Mouse (Mus musculus): ENCODE data around the gene Gls.

Gls gene

GRCm38 (mm10) chr1:52154890-52155289, 78.1 kb downstream of the Gls start:
- DNase-seq (ENCODE audit: low spot score): no peak

GRCm38 (mm10) chr1:52152936-52153335, 80.1 kb downstream of the Gls start:
- DNase-seq (ENCODE audit: low spot score): no peak

GRCm38 (mm10) chr1:52152369-52152768, 80.7 kb downstream of the Gls start:
- no peak for DNase-seq (ENCODE audit: low spot score)

GRCm38 (mm10) chr1:52151166-52151565, 81.9 kb downstream of the Gls start:
- no peak for DNase-seq (ENCODE audit: low spot score)

- DNase-seq (ENCODE audit: low spot score): no peak
These were observed 82.4 kb downstream of the Gls start for GRCm38 (mm10) chr1:52150676-52151075.

GRCm38 (mm10) chr1:52149934-52150346, 83.1 kb downstream of the Gls start:
- peak; percentile 18 for DNase-seq (ENCODE audit: low spot score)

GRCm38 (mm10) chr1:52148696-52149095, 84.3 kb downstream of the Gls start:
- DNase-seq (ENCODE audit: low spot score): no peak

GRCm38 (mm10) chr1:52148178-52148577, 84.9 kb downstream of the Gls start:
- DNase-seq (ENCODE audit: low spot score): no peak

- DNase-seq (ENCODE audit: low spot score): no peak
These were observed 85.6 kb downstream of the Gls start for GRCm38 (mm10) chr1:52147431-52147830.

- DNase-seq (ENCODE audit: low spot score): no peak
These were observed 86.6 kb downstream of the Gls start for GRCm38 (mm10) chr1:52146214-52146970.

GRCm38 (mm10) chr1:52144907-52145306, 88.1 kb downstream of the Gls start:
- DNase-seq (ENCODE audit: low spot score): no peak

GRCm38 (mm10) chr1:52143596-52144156, 89.4 kb downstream of the Gls start:
- DNase-seq (ENCODE audit: low spot score): no peak

GRCm38 (mm10) chr1:52143191-52143590, 89.8 kb downstream of the Gls start:
- no peak for DNase-seq (ENCODE audit: low spot score)

- no peak for DNase-seq (ENCODE audit: low spot score)
These were observed 90.9 kb downstream of the Gls start for GRCm38 (mm10) chr1:52142117-52142516.

- DNase-seq (ENCODE audit: low spot score): no peak
These were observed 91.5 kb downstream of the Gls start for GRCm38 (mm10) chr1:52141482-52141881.

GRCm38 (mm10) chr1:52140534-52140933, 92.5 kb downstream of the Gls start:
- no peak for DNase-seq (ENCODE audit: low spot score)

- DNase-seq (ENCODE audit: low spot score): no peak
These were observed 95.7 kb downstream of the Gls start for GRCm38 (mm10) chr1:52137292-52137691.

GRCm38 (mm10) chr1:52133254-52133653, 99.8 kb downstream of the Gls start:
- no peak for DNase-seq (ENCODE audit: low spot score)

GRCm38 (mm10) chr1:52131787-52132377, 101.2 kb downstream of the Gls start:
- no peak for DNase-seq (ENCODE audit: low spot score)

- DNase-seq (ENCODE audit: low spot score): no peak
These were observed 103.2 kb downstream of the Gls start for GRCm38 (mm10) chr1:52129794-52130193.

- DNase-seq (ENCODE audit: low spot score): no peak
These were observed 105.7 kb downstream of the Gls start for GRCm38 (mm10) chr1:52127350-52127749.

- DNase-seq (ENCODE audit: low spot score): no peak
These were observed 108.2 kb downstream of the Gls start for GRCm38 (mm10) chr1:52124818-52125217.

GRCm38 (mm10) chr1:52121052-52121451, 112.0 kb downstream of the Gls start:
- no peak for DNase-seq (ENCODE audit: low spot score)

Measured in spleen, adult 12 weeks (tissue).